Mouse (Mus musculus): ENCODE measurements around the gene Tmed4. TPM values are rescaled to one million over a fixed set of nuclear protein-coding genes. Genes with fewer than 3 reads are reported as not detected.

Gene Tmed4
- 52.7 and 52.8 TPM in 2 replicates for polyA plus RNA-seq (2012; rRNA removed)

GRCm38 (mm10) chr11:6274387-6275093, at the start of gene Tmed4:
Gene Tmed4, minus strand, starts transcription at chr11:6274870.

GRCm38 (mm10) chr11:6291401-6292115, 16.9 kb upstream of the Tmed4 start, which contains the start of gene Ogdh:
Gene Ogdh, plus strand, starts transcription at chr11:6291633.

GRCm38 (mm10) chr11:6267320-6268254, 7.1 kb downstream of the Tmed4 start, which contains the start of gene Ddx56:
Gene Ddx56, minus strand, starts transcription at chr11:6267772.

GRCm38 (mm10) chr11:6230012-6230411, 44.7 kb downstream of the Tmed4 start, which contains the start of gene Npc1l1:
Gene Npc1l1, minus strand, starts transcription at chr11:6230143.

Other genes with a start within 250 kb of the Tmed4 start
- gene Camk2b, start 208.5 kb downstream of the Tmed4 start, polyA plus RNA-seq (2012; rRNA removed), result 1.9 and 4.0 TPM in 2 replicates
- 0.06 TPM in 1 of 2 replicates, not detected in the other for gene A730071L15Rik, start 74.8 kb downstream of the Tmed4 start, polyA plus RNA-seq (2012; rRNA removed)
- 14.1 and 16.8 TPM in 2 replicates for gene Nudcd3, start 74.5 kb downstream of the Tmed4 start, polyA plus RNA-seq (2012; rRNA removed)
- 1.8 and 4.0 TPM in 2 replicates for gene Npc1l1, start 44.7 kb downstream of the Tmed4 start, polyA plus RNA-seq (2012; rRNA removed)
- 9.3 and 11.1 TPM in 2 replicates for gene Ddx56, start 7.1 kb downstream of the Tmed4 start, polyA plus RNA-seq (2012; rRNA removed)
- 86.7 and 98.5 TPM in 2 replicates for gene Ogdh, start 16.8 kb upstream of the Tmed4 start, polyA plus RNA-seq (2012; rRNA removed)
- gene Zmiz2, start 114.2 kb upstream of the Tmed4 start, polyA plus RNA-seq (2012; rRNA removed), result 44.4 and 49.9 TPM in 2 replicates
- gene Ppia, start 140.6 kb upstream of the Tmed4 start, polyA plus RNA-seq (2012; rRNA removed), result 121 and 182 TPM in 2 replicates
- gene H2afv, start 169.6 kb upstream of the Tmed4 start, polyA plus RNA-seq (2012; rRNA removed), result 8.1 and 10.3 TPM in 2 replicates
- gene Purb, start 201.0 kb upstream of the Tmed4 start, polyA plus RNA-seq (2012; rRNA removed), result 2.6 and 3.0 TPM in 2 replicates
- 2.4 and 4.2 TPM in 2 replicates for gene Myo1g, start 246.1 kb upstream of the Tmed4 start, polyA plus RNA-seq (2012; rRNA removed)